Mouse (Mus musculus) adrenal gland, postnatal 10 days (tissue): ENCODE data around the gene Cenpu. TPM values are rescaled to one million over a fixed set of nuclear protein-coding genes. Genes with fewer than 3 reads are reported as not detected.

Source experiments
- total RNA-seq, 2 experiments: library from RNA; stranded (reverse); gene quantifications; 2 replicates each; pipeline ENCODE4 v1.2.3; 2021

Cenpu gene
- total RNA-seq, 2 experiments from 2014 or later, result 5.7 to 6.8 TPM

Other genes with a start within 250 kb of the Cenpu start
- gene Acsl1, start 81.0 kb upstream of the Cenpu start, total RNA-seq, result 100 to 1,000 TPM; 915 to 931 TPM
- 10 to 100 TPM; 12.0 to 17.4 TPM for gene Primpol, start 65.2 kb downstream of the Cenpu start, total RNA-seq
- gene Casp3, start 65.3 kb downstream of the Cenpu start, total RNA-seq, result 10 to 100 TPM; 18.0 to 21.8 TPM
- gene Irf2, start 187.7 kb downstream of the Cenpu start, total RNA-seq, result 10 to 100 TPM; 54.7 to 56.1 TPM